9 mouse cellular contexts compared by ENCODE assay signal in the genomic region with DNA sequence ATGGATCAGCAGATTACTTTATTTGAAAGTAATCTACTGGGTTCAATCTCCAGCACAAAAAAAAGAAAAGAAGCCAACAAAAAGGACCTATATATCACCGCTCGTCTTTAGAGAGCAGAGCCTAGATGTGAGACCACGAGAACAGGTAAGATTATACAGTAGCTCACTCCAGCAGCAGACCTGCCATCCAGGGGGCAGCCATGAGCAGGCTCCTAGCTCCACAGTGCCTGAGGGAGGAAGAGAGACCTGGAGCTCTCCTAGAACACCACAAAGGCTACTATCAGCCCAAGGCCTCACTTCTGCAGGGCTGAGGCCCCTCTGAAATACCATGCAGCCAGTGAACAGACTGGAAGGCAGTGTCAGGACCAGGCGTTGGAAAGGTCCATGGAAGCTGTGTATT. TPM values are rescaled to one million over a fixed set of nuclear protein-coding genes. Genes with fewer than 3 reads are reported as not detected.
DNase-seq lines count a peak whose midpoint lies in the region; ATAC-seq and TF ChIP-seq lines count a peak whose summit lies in the region.
"Had no signal": no experiment of that assay in that cellular context is flagged by ENCODE, and none has a peak within 500 bp of the region (broad histone marks: within the 10 kb centered on the region; RNA-seq: fewer than 3 reads in every experiment).

No protein-coding gene starts in this region.

- peaks cover 10% of the 10 kb centered on the region; the same call in 1 of the 2 replicates for H3K36me3 ChIP-seq in hindbrain, postnatal 0 days (ENCODE audit: insufficient read depth, low read length)
- H3K36me3 ChIP-seq in hindbrain, embryonic 11.5 days (ENCODE audit: control insufficient read depth, insufficient read depth, low read length): no peaks in the 10 kb centered on the region
- peaks cover 91% of the 10 kb centered on the region for H3K36me3 ChIP-seq in E14TG2a.4 (ENCODE audit: insufficient read depth, low read length)
- H3K36me3 ChIP-seq in limb, embryonic 13.5 days: peaks cover 69% of the 10 kb centered on the region

- H3K4me1 ChIP-seq in hindbrain, postnatal 0 days (ENCODE audit: insufficient read depth, low read length): peaks cover 12% of the 10 kb centered on the region
- H3K4me1 ChIP-seq in hindbrain, embryonic 11.5 days (replicated peaks; ENCODE audit: control insufficient read depth, insufficient read depth, low read length): peaks cover 8% of the 10 kb centered on the region
- peaks cover 100% of the 10 kb centered on the region for H3K4me1 ChIP-seq in E14TG2a.4 (replicated peaks; ENCODE audit: low read depth, low read length)
- H3K4me1 ChIP-seq in limb, embryonic 13.5 days: peaks cover 63% of the 10 kb centered on the region

- H3K27me3 ChIP-seq in hindbrain, postnatal 0 days (ENCODE audit: insufficient read depth, low read length): no peaks in the 10 kb centered on the region
- no peaks in the 10 kb centered on the region for H3K27me3 ChIP-seq in hindbrain, embryonic 11.5 days (ENCODE audit: control insufficient read depth, insufficient read depth, low read length)
- H3K27me3 ChIP-seq in E14TG2a.4 (ENCODE audit: insufficient read depth, low read length): no peaks in the 10 kb centered on the region
- H3K27me3 ChIP-seq in limb, embryonic 13.5 days: no peaks in the 10 kb centered on the region
- H3K27me3 ChIP-seq: limb, embryonic 15.5 days had no signal

- H3K9ac ChIP-seq in hindbrain, postnatal 0 days (replicated peaks; ENCODE audit: low read length): no peak overlapping the region
- no peak overlapping the region for H3K9ac ChIP-seq in hindbrain, embryonic 11.5 days (ENCODE audit: low read depth, low read length)
- H3K9ac ChIP-seq in limb, embryonic 13.5 days: no peak overlapping the region

- TF ChIP-seq CTCF in hindbrain, postnatal 0 days (IDR thresholded peaks at IDR 0.05; ENCODE audit: low read depth): peak; percentile 45
- peak; percentile 21 for TF ChIP-seq CTCF in E14TG2a.4 (conservative IDR thresholded peaks at IDR 0.05; ENCODE audit: low read length)

- H3K4me2 ChIP-seq in hindbrain, postnatal 0 days (ENCODE audit: low read depth, low read length): no peak overlapping the region
- H3K4me2 ChIP-seq in hindbrain, embryonic 11.5 days (replicated peaks; ENCODE audit: low read depth, low read length): no peak overlapping the region
- H3K4me2 ChIP-seq in limb, embryonic 13.5 days (replicated peaks): no peak overlapping the region
- H3K4me2 ChIP-seq: limb, embryonic 15.5 days had no signal

- no peak overlapping the region for H3K4me3 ChIP-seq in hindbrain, postnatal 0 days (ENCODE audit: low read length)
- no peak overlapping the region for H3K4me3 ChIP-seq in hindbrain, embryonic 11.5 days (ENCODE audit: low read depth, low read length)
- H3K4me3 ChIP-seq in E14TG2a.4 (replicated peaks; ENCODE audit: low read length): no peak overlapping the region
- no peak overlapping the region for H3K4me3 ChIP-seq in limb, embryonic 13.5 days
- H3K4me3 ChIP-seq: limb, embryonic 15.5 days had no signal

- ATAC-seq in hindbrain, postnatal 0 days: no peak
- ATAC-seq in hindbrain, embryonic 11.5 days (ENCODE audit: low FRiP score): no peak
- ATAC-seq in limb, embryonic 13.5 days (ENCODE audit: low FRiP score, low read depth): no peak

- DNase-seq in hindbrain, postnatal 0 days (ENCODE audit: low spot score): no peak
- no peak for DNase-seq in hindbrain, embryonic 11.5 days (ENCODE audit: low spot score)
- DNase-seq in CD4-positive helper T cell, adult 2 months (ENCODE audit: low read depth, low spot score): peak; percentile 49
- no peak for DNase-seq in ovary, postnatal 14 days (ENCODE audit: low spot score)
- DNase-seq in urinary bladder, postnatal 14 days (ENCODE audit: low spot score): no peak
- DNase-seq: cerebellum, postnatal 10 days had no signal

- no peak overlapping the region; the same call in 1 of the 2 replicates for H3K27ac ChIP-seq in hindbrain, postnatal 0 days
- H3K27ac ChIP-seq in hindbrain, embryonic 11.5 days (ENCODE audit: low read depth, low read length): no peak overlapping the region
- H3K27ac ChIP-seq in limb, embryonic 13.5 days: 0 out of 2 replicates have a peak overlapping the region, but pooled peaks have one; percentile 52

- 85% methylated on average over 4 of the region's 4 CpGs for WGBS in hindbrain, postnatal 0 days
- 86% methylated on average over 4 of the region's 4 CpGs for WGBS in hindbrain, embryonic 11.5 days
- 84% methylated on average over 4 of the region's 4 CpGs for WGBS in limb, embryonic 13.5 days

- no peaks in the 10 kb centered on the region for H3K9me3 ChIP-seq in hindbrain, postnatal 0 days (ENCODE audit: low read length)
- no peaks in the 10 kb centered on the region for H3K9me3 ChIP-seq in hindbrain, embryonic 11.5 days (ENCODE audit: control insufficient read depth, low read length)
- H3K9me3 ChIP-seq in E14TG2a.4 (ENCODE audit: low read length): no peaks in the 10 kb centered on the region
- no peaks in the 10 kb centered on the region for H3K9me3 ChIP-seq in limb, embryonic 13.5 days
- H3K9me3 ChIP-seq: limb, embryonic 15.5 days had no signal

RNA-seq across cellular contexts. Expression of a gene that starts 39.0 kb away (rescaled TPM):
- total RNA-seq in hindbrain, postnatal 0 days (2014; rRNA removed): 29.4 and 33.6 TPM in 2 replicates
- 8.4 and 9.1 TPM in 2 replicates for polyA plus RNA-seq in hindbrain, postnatal 0 days (2015; fragmentation: Nextera tagmentation; extraction: Ambion mirVana)
- polyA plus RNA-seq in hindbrain, embryonic 11.5 days (2014; fragmentation: Nextera tagmentation; extraction: Ambion mirVana): 20.7 and 29.8 TPM in 2 replicates
- 34.1 and 38.1 TPM in 2 replicates for polyA plus RNA-seq in limb, embryonic 13.5 days (2015; fragmentation: Nextera tagmentation; extraction: Ambion mirVana)

RNA-seq across cellular contexts. Expression of a gene that starts 46.2 kb away (rescaled TPM):
- total RNA-seq in hindbrain, postnatal 0 days (2014; rRNA removed): 0.50 and 0.84 TPM in 2 replicates
- polyA plus RNA-seq in hindbrain, postnatal 0 days (2015; fragmentation: Nextera tagmentation; extraction: Ambion mirVana): 0.35 and 0.50 TPM in 2 replicates
- 0.06 and 0.20 TPM in 2 replicates for polyA plus RNA-seq in hindbrain, embryonic 11.5 days (2014; fragmentation: Nextera tagmentation; extraction: Ambion mirVana)
- polyA plus RNA-seq in limb, embryonic 13.5 days (2015; fragmentation: Nextera tagmentation; extraction: Ambion mirVana): 0.18 TPM in 1 of 2 replicates, not detected in the other
